Mouse (Mus musculus): ENCODE measurements at regions not wholly inside any gene's neighbourhood (a gene's known extent, or its start where the extent isn't known, plus 50 kb on each side); places are given as distances from the start of the nearest gene placed in this dataset.
A peak's percentile ranks its signal among the peaks of the same experiment; 100 is the strongest.

DNA sequence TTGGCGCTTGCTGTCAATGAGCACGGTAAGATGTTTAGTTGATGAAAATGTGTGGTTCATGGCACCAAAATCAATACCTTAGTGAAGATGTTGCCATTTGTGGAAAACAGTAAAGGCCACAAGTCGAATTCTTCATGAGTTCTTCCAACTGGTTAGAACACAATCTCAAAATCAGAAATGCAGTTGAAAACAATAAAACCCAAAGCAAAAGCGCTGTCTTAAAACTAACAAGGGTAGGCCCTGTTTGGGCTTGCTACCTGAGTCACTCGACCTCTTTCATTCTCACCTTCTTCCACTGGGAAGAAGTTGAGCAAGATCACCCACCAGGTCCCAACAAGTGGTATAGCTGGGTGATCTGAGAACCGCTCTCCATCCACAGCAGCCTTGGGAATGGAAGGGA lies 179.1 kb downstream of the Parm1 start:
- DNase-seq (ENCODE audit: low read depth, low spot score), result no peak

DNA sequence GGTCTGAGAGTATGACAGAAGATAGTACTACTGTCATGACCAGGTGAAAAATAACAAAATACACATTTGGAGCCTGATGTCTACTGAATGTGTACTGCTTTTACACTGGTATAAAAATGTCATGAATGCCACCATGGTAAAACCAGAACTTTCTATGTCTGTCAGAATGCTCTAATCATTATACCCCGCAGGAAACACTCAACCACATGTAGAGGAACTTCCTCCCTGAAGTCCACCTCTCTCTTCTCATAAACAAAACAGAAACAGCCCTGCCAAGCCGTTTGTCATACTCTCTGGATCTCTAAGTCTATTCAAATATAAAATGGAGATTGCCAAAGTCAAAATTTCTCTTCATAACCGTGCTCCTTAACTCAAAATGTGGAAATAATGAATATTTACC lies 178.2 kb downstream of the Parm1 start:
- DNase-seq (ENCODE audit: low read depth, low spot score), result peak; percentile 44

DNA sequence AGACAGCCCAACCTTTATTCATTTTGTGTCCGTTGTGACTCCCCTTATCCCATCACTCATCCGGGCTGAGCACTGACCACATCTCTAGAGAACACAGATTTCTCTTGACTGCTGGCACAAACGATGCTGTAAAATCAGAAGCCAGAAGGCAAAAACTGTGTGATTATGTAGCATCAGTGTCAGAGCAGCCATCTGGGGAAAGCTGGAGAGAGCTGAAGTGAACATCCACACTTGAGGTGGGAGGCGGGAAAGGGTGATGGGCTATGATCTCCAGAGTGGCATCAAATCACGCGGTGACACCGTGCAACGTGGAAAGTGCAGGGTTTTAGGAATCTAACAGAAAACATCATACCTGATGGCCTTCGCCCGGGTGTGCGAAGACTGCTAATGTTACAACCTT lies 175.9 kb downstream of the Parm1 start:
- DNase-seq (ENCODE audit: low read depth, low spot score), result no peak

DNA sequence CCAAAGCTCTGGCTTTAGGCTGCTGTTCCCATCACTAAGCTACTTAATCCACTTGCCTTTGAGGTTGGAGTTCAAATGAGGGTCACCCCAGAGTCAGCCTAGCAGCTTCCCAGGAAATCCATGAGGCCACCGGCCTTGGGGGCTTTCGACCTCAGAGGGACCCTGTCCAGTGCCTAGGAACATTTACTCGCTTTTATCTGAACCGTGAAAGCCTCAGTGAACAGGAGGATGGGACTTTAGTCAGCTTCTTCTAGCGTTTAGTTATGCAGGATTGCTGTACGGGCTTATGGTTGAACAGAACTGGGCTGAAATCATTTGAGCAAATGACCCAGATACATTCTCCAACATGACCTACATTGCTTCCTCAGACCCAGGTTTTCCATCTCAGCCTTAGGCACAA lies 174.9 kb downstream of the Parm1 start:
- no peak for DNase-seq (ENCODE audit: low read depth, low spot score)

DNA sequence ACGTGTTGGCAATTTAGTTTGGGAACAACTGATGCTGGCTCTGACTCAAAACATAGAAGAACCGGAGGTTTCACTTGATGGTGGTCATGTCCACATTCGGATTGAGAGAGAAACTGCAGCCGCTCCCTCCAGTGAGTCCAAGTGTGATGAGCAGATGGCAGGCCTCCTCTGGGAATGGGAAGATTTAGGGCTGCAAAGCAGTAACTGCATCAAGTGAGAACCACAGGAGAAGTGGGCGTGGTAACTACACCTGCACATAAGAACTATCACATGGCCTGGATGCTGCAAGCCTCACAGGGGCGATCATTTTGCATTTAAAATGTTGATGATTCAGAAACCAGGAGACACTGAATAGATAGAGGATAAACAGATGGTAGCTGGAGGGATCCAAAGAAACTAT lies 161.3 kb downstream of the Parm1 start:
- no peak for DNase-seq (ENCODE audit: low read depth, low spot score)
